Mouse (Mus musculus) limb, embryonic 10.5 days (tissue): ENCODE results near the gene Ubr4. TPM values are rescaled to one million over a fixed set of nuclear protein-coding genes. Genes with fewer than 3 reads are reported as not detected.
"Not testable (repeated sequence)": the region's sequence is repeated elsewhere in the genome, so short reads cannot be mapped to it uniquely, and the experiment has no call there.

Experiments used
- DNase-seq: peaks from one replicate; pipeline ENCODE4 v3.0.0-alpha.2; 2017; ENCODE audit warnings: low spot score
- H3K27ac ChIP-seq: fragments of 300-500 bp; sonication (generic); 2 replicates; pipeline ENCODE4 v1.5.1; 2016; ENCODE audit warnings: mild to moderate bottlenecking
- H3K27me3 ChIP-seq: fragments of 300-500 bp; sonication (generic); 2 replicates; pipeline ENCODE4 v1.6.1; 2016; ENCODE audit warnings: low read depth, mild to moderate bottlenecking; ENCODE audit not compliant: poor library complexity, severe bottlenecking
- H3K36me3 ChIP-seq: fragments of 300-500 bp; sonication (generic); 2 replicates; pipeline ENCODE4 v1.6.1; 2016; ENCODE audit warnings: mild to moderate bottlenecking, moderate library complexity
- H3K4me1 ChIP-seq: fragments of 300-500 bp; sonication (generic); 2 replicates; pipeline ENCODE4 v1.6.1; 2016
- H3K4me3 ChIP-seq: fragments of 300-500 bp; sonication (generic); 2 replicates; pipeline ENCODE4 v1.5.1; 2016; ENCODE audit warnings: mild to moderate bottlenecking, moderate library complexity
- H3K9me3 ChIP-seq: fragments of 300-500 bp; sonication (generic); replicated peaks from 2 replicates; pipeline ENCODE4 v1.6.1; 2016; ENCODE audit warnings: mild to moderate bottlenecking
- WGBS: fragments of 180-500 bp; shearing (Covaris S2); methylation state at CpG from one replicate; pipeline ENCODE4 v1.1.7; 2016; 5-methylcytosine and 5-hydroxymethylcytosine counted together
- polyA plus RNA-seq: library from polyadenylated mRNA; unstranded; fragments of >200 nt; fragmentation: Nextera tagmentation; extraction: Ambion mirVana; gene quantifications from 2 replicates; pipeline ENCODE4 v1.2.1, GENCODE M21; 2016

Gene Ubr4
- polyA plus RNA-seq, 1 experiment from 2014 or later: 74.4 TPM

DNA sequence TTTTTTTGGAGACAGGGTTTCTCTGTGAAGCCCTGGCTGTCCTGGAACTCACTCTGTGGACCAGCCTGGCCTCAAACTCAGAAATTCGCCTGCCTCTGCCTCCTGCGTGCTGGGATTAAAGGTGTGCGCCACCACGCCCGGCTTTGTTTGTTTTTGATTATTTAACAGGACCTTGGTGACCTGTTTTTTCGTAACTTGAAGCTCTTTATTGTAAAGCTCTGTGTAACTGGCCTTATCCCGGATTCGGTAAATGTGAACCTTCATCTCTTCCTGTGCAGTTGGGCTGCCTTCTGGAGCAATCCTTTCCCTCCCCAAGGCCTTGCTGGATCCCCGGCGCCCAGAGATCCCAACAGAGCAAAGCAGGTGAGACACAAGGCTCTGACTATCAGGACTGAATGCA, 21.1 kb downstream of the Ubr4 start:
- no peak overlapping the region for H3K4me3 ChIP-seq
- no peak for DNase-seq
- no peaks in the 10 kb centered on the region for H3K27me3 ChIP-seq
- H3K36me3 ChIP-seq: peaks cover 95% of the 10 kb centered on the region
- no peak overlapping the region for H3K27ac ChIP-seq
- no peaks in the 10 kb centered on the region for H3K9me3 ChIP-seq
- 94% methylated on average over 10 of the region's 10 CpGs for WGBS
- H3K4me1 ChIP-seq: no peaks in the 10 kb centered on the region

DNA sequence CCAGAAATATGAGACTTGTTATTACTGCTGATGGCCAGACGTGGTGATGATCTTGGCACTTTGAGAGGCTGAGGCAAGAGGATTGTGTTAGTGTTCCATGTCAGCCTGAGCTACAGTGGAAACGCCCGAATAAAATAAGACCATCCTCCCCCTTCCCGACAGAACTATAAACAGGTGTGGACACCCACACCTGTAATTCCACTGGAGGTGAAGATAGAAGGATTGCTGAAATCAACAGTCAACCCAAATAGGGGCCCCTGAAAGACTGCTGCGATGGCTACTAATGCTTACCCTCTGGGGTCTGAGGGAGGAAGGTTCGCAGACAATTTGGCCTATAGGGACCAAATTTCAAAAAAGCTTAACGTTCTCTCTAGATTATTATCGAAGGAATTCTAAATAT, 27.3 kb downstream of the Ubr4 start:
- peak overlapping the region; percentile 92 for H3K4me3 ChIP-seq
- no peak for DNase-seq
- no peaks in the 10 kb centered on the region for H3K9me3 ChIP-seq
- 13% methylated on average over 8 of the region's 8 CpGs for WGBS
- H3K36me3 ChIP-seq: peaks cover 38% of the 10 kb centered on the region
- peaks cover 18% of the 10 kb centered on the region for H3K4me1 ChIP-seq
- no peaks in the 10 kb centered on the region for H3K27me3 ChIP-seq
- peak overlapping the region; percentile 90 for H3K27ac ChIP-seq

DNA sequence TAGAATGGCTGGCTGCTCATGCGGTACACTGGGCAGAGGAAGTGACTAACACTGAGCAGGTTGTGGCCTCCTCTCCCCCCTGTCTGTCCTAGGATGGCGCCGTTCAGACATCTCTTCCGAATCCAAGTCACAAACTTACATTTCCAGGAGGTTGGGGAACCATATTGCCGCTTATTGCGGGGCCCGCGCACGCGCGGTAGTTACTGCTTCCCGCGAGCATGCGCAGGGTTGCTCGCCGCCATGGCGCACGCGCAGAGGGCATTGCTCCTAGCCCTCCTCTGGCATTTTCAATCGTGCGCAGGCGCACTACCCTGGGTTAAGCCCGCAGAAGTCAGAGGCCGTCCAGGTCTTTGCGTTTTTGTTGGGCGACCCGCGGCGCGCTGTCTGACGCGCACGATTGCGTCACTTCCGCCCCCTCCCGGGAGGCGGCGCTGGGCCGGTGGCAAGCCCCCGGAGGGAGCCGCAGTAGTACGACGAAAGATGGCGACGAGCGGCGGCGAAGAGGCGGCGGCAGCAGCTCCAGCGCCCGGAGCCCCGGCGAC, 27.9 kb downstream of the Ubr4 start:
- DNase-seq: peak; percentile 100
- WGBS: under 1% methylated on average over 54 of the region's 54 CpGs
- H3K36me3 ChIP-seq: peaks cover 32% of the 10 kb centered on the region

DNA sequence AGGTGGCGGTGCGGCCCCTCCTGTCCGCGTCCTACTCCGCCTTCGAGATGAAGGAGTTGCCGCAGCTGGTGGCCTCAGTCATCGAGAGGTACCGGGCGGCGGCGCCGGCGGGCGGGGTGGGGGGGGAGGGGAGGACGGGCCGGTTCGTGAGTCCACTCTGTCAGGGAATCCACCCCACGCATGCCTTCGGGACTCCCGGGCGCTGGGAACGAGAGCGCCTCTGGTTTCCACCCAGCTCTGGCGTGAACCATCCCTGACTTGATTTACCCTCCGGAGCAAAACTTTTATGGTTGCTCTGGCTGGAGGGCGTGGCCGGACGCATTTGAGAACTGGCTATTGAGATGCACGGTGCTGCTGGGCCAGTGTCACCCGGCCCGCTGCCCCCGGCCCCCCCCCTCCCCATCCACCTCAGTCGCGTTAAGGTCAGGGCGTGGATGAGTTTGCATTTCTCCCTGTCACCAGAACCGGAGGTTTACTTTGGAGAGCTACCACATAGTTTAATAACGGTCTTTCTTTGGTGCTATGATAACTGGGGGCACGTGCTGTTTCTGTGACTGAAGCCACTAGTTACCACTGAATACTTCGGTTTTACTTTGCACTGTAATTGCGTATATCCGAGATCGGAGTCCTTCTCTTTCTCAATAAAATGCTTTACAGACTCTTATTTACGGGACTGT, 28.5 kb downstream of the Ubr4 start:
- peaks cover 18% of the 10 kb centered on the region for H3K4me1 ChIP-seq
- 3% methylated on average over 44 of the region's 44 CpGs for WGBS
- H3K9me3 ChIP-seq: no peaks in the 10 kb centered on the region
- peak overlapping the region; percentile 92 for H3K4me3 ChIP-seq
- no peaks in the 10 kb centered on the region for H3K27me3 ChIP-seq
- no peak for DNase-seq
- peaks cover 26% of the 10 kb centered on the region for H3K36me3 ChIP-seq
- H3K27ac ChIP-seq: peak overlapping the region; percentile 90

More for the DNA sequence above, 27.9 kb downstream of the Ubr4 start:
- Histone ChIP-seq H3K27ac (peak overlapping the region; percentile 90), H3K4me3 (peak overlapping the region; percentile 92), H3K4me1 (peaks cover 18% of the 10 kb centered on the region), H3K9me3 (no peaks in the 10 kb centered on the region), H3K27me3 (no peaks in the 10 kb centered on the region)

DNA sequence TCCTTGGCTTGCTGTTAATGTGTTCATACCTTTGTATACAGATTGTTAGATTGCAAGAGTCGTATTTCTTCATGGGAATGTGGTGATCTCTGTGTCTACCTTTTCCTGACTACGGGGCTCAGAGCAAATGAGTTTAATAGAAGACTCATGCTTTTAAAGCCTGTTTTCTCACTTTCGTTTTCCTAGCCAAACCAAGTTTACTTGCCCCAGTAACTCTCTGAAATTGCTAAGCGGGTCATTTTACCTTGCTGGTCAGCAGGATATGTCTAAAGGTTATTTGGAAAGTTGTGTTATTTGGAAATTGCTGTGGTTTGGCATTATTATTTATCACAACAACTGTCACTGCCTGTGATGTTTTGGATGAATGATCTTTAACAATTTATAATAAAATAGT, 29.0 kb downstream of the Ubr4 start:
- WGBS: 59% methylated on average over 4 of the region's 4 CpGs
- Histone ChIP-seq H3K36me3 (peaks cover 21% of the 10 kb centered on the region), H3K27me3 (no peaks in the 10 kb centered on the region), H3K27ac (no peak overlapping the region), H3K4me3 (peak overlapping the region; percentile 92), H3K9me3 (no peaks in the 10 kb centered on the region), H3K4me1 (peaks cover 18% of the 10 kb centered on the region)
- no peak for DNase-seq

DNA sequence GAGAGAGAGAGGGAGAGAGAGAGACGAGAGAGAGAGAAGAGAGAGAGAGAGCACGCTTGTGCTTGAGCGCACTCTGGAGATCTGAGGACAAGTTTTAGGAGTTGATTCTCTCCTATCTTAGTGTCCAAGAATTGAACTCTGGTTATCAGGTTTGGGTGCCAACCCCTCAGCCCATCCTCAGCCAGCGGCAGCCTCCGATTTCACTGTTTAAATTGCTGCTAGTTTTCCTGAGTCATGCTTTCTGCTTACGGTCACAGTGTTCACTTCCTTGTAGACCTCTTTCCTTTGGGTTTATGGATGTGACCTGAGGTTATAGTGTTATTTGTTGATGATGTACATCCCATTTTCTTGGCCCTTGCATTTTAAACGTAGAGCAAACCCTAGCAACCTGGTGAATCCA, 29.8 kb downstream of the Ubr4 start:
- peak overlapping the region; percentile 15; the same call in 1 of the 2 replicates for H3K4me3 ChIP-seq
- no peak for DNase-seq
- 85% methylated on average over 7 of the region's 7 CpGs for WGBS

DNA sequence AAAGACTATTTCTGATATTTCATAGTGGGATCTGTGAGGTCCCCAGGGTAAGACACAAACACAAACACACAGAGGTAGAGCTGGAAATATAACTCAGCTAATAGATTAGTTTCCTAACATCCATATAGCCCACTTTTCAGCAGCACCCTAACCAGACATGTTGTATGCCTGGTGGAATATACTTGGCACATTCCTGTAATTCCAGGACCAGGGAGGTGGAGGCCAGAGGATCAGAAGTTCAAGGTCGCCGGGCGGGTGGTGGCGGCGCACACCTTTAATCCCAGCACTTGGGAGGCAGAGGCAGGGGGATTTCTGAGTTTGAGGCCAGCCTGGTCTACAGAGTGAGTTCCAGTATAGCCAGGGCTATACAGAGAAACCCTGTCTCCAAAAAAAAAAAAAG, 33.4 kb downstream of the Ubr4 start:
- not testable (repeated sequence) for H3K4me3 ChIP-seq, DNase-seq, H3K27me3 ChIP-seq, H3K27ac ChIP-seq, H3K9me3 ChIP-seq
- peaks cover 30% of the 10 kb centered on the region for H3K36me3 ChIP-seq
- H3K4me1 ChIP-seq: peaks cover 14% of the 10 kb centered on the region
- 95% methylated on average over 5 of the region's 5 CpGs for WGBS

More for the DNA sequence above, 29.8 kb downstream of the Ubr4 start:
- no peaks in the 10 kb centered on the region for H3K9me3 ChIP-seq
- H3K36me3 ChIP-seq: peaks cover 13% of the 10 kb centered on the region
- peaks cover 18% of the 10 kb centered on the region for H3K4me1 ChIP-seq
- no peaks in the 10 kb centered on the region for H3K27me3 ChIP-seq
- H3K27ac ChIP-seq: no peak overlapping the region

DNA sequence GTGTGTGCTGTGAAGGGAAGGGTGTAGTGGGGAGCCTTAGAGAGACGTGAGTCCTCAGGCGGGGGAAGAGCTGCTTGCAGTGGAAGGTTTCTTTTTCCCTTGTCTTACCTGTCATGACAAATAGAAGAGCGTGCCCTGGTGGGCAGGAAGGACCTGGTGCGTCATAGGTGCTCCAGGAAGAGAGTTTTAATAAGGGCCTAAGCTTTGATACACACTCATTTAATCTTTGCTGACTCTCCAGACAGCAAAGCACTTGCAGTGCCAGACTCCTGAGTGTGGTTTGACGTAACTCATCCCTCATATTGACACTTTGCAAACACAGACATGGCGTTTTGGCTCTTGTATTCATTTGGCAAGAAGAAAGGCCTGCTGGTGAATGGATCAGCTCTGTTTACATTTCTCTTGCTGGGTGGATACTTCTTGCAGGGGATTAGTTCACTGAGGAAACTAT, 34.5 kb downstream of the Ubr4 start:
- no peak for DNase-seq
- no peak overlapping the region for H3K27ac ChIP-seq

DNA sequence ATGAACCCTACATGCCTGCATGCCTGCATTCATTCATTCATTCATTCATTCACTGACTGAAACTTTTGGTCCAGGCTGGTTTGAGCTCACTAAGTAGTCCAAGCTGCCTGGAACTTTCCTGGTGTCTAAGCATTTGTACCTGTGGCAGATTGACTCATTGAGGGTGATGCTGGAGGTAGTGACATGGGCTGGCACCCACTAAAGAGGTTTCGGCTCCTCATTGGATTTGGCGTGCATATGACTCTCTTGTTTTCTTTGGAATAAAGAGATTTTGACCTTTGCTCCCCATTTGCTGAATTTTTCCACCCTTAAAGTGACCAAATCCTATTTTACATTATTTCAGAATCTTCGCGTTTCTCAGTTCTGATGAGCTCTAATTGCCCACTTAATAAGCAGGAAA, 37.1 kb downstream of the Ubr4 start:
- 87% methylated on average over 4 of the region's 4 CpGs for WGBS
- Histone ChIP-seq H3K27ac (no peak overlapping the region), H3K27me3 (no peaks in the 10 kb centered on the region), H3K4me1 (no peaks in the 10 kb centered on the region), H3K4me3 (no peak overlapping the region), H3K36me3 (peaks cover 66% of the 10 kb centered on the region), H3K9me3 (no peaks in the 10 kb centered on the region)
- DNase-seq: no peak

More for the DNA sequence above, 34.5 kb downstream of the Ubr4 start:
- H3K4me3 ChIP-seq: no peak overlapping the region
- WGBS: 71% methylated on average over 6 of the region's 6 CpGs
- H3K4me1 ChIP-seq: peaks cover 6% of the 10 kb centered on the region
- no peaks in the 10 kb centered on the region for H3K9me3 ChIP-seq
- no peaks in the 10 kb centered on the region for H3K27me3 ChIP-seq
- H3K36me3 ChIP-seq: peaks cover 41% of the 10 kb centered on the region

DNA sequence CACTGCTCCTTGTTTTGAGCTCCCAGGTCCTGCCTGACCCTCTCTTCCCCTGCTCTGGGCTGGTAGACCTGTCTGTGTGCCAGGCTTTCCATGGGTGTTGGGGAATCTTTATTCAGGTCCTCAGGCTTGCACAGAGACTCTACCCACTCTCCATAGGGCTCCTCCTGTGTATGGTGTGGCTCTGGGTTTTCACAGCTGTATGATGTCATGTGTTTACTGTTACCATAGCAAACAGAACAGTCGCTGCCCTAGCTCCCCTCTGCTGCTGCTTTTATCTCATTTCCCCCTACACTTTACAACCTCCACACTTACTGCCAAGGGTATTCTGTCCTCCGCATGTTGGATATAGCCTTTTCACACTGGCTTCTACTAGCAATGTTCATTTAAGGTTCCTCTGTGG, 43.0 kb downstream of the Ubr4 start:
- WGBS: 69% methylated on average over 2 of the region's 2 CpGs
- Histone ChIP-seq H3K4me1 (no peaks in the 10 kb centered on the region), H3K27ac (no peak overlapping the region), H3K4me3 (no peak overlapping the region), H3K27me3 (no peaks in the 10 kb centered on the region), H3K36me3 (peaks cover 97% of the 10 kb centered on the region), H3K9me3 (no peaks in the 10 kb centered on the region)
- no peak for DNase-seq

DNA sequence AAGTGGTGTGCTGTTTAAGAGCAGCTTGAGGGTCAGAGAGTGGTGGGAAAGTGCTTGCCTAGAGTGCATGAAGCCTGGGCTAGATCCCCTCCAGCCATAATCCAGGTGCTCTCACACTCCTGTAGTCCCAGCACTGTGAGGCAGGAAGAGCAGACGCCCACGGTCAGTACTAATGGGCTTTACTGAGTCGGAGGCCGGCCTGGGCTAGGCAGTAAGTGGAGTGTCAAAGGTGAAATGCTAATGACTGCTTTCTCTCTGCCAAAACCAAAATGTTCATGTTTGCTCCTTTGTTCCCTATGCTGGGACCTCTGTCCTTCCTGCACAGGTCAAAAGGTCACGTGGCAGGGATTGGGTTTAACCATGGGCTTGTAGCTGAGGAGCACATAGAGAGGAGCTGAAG, 48.1 kb downstream of the Ubr4 start:
- H3K4me3 ChIP-seq: no peak overlapping the region
- DNase-seq: no peak
- H3K4me1 ChIP-seq: no peaks in the 10 kb centered on the region
- 87% methylated on average over 5 of the region's 5 CpGs for WGBS
- H3K36me3 ChIP-seq: peaks cover 99% of the 10 kb centered on the region
- H3K9me3 ChIP-seq: no peaks in the 10 kb centered on the region
- H3K27ac ChIP-seq: no peak overlapping the region
- no peaks in the 10 kb centered on the region for H3K27me3 ChIP-seq

DNA sequence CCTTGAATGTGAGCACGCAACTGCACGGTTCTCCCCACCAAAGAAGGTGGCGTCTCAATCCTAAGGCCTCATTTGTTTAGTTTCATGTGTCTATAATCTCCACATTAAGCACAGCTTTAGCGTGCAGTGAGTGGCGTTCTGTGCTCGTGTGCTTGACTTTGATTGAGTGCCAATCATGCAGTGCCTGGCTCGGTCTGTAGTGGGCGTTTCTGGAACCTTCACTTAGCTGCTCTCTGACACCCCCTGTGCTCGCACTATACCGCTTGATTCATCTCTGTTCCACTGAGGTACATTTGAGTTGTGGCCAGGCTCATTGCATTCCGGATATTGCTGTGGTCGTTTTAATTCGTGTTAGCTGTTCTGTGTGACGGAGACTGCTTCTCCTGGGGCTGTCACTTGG, 50.8 kb downstream of the Ubr4 start:
- WGBS: 88% methylated on average over 14 of the region's 14 CpGs
- H3K27ac ChIP-seq: no peak overlapping the region
- H3K27me3 ChIP-seq: no peaks in the 10 kb centered on the region
- no peaks in the 10 kb centered on the region for H3K4me1 ChIP-seq
- no peaks in the 10 kb centered on the region for H3K9me3 ChIP-seq
- H3K36me3 ChIP-seq: peaks cover 100% of the 10 kb centered on the region
- DNase-seq: no peak
- H3K4me3 ChIP-seq: no peak overlapping the region

DNA sequence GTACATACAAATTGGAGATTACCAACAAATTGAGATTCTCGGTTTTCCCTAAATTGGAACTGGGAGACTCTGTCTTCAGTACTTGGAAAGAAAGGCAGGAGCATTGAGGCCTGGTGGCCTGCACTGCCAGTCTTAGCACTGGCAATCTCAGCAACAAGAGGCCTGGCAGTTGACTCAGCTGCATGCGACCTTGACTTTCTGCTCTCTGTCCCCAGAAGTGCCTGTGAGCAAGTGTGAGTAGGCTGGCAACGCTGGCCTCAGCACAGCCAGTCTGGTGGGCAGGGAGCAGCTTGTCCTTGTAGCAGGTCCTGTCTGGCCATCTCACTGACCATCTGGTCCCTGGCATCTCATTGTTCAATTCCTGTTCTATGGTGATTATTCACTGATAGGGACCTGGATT, 58.9 kb downstream of the Ubr4 start:
- WGBS: 89% methylated on average over 3 of the region's 3 CpGs
- H3K36me3 ChIP-seq: peaks cover 100% of the 10 kb centered on the region
- H3K4me3 ChIP-seq: no peak overlapping the region
- H3K27ac ChIP-seq: no peak overlapping the region
- no peak for DNase-seq
- no peaks in the 10 kb centered on the region for H3K9me3 ChIP-seq
- no peaks in the 10 kb centered on the region for H3K27me3 ChIP-seq
- no peaks in the 10 kb centered on the region for H3K4me1 ChIP-seq
